Mouse (Mus musculus) thymus, postnatal 10 days (tissue): ENCODE data around the gene Fam107b.
A peak's percentile ranks its signal among the peaks of the same experiment; 100 is the strongest.

Source experiments
- DNase-seq, 2 experiments: peaks; one replicate each; pipeline ENCODE4 v3.0.0; 2021; ENCODE audit warnings: low spot score in 2 of 2

The Fam107b gene

DNA sequence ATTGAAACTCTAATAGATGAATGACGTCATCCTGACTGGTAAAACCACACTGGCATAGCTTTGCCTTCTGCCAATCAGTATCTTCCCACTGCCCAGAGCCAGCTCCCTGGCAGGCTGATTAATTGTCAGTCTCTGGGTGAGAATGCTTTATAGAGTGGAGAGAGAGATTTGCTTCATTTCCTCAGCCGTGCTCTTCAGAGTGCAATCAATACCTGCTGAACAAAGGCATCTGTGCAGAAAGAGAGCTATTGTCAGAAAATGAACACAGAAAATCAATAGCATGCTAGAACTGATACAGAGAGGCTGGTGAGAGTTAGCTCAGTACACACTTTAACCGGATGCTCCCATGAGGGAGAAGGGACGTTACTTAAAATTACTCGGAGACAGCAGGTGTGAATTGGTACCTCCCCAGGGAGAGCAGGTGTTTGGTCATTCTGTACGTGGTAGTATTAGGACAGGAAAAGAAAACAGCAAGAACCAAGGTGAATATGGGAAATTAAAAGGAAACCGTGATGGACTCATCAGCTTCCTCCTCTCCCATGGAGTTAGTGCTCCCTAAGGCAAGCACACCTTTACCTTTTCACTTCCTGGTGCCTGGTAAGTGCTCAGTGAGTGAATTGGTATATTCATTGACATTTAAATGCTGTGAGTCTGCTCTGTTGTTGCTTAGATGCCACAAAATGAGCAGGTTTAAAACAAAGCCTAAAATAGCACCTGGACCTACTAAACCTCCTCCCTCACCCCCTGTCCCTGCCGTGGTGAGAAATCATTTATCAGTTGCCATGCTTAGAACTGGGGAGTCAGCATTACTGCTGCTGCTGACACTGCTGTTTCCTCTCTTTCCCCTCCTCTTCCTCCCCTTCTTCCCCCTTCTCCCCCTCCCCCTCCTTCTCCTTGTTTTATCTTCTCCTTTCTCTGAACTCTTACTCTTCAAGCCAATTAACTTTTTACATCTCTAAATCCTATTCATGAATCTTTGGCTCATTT lies 38.9 kb downstream of the Fam107b start:
- no peak for DNase-seq

GRCm38 (mm10) chr2:3618446-3618845 lies 48.2 kb downstream of the Fam107b start:
- DNase-seq, result no peak

DNA sequence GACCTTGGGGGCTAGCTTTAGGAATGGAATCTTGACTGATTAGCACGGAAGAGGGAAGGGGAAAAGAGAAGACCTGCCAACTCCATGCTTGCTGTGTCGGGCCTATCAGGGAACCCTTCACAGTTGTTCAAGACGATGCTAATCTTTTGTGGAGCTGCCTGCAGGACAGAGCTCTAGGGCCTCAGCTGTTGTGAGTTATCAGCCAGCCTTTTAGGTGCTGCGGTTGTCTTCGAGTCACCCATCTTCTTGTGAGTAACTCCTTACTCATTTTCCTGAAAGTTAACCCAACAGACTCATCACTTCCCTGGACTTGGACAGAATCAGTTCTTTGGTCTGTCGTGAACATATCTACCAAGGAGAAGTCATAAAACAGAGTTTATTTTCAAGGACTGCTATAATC lies 51.3 kb downstream of the Fam107b start:
- DNase-seq, result no peak

DNA sequence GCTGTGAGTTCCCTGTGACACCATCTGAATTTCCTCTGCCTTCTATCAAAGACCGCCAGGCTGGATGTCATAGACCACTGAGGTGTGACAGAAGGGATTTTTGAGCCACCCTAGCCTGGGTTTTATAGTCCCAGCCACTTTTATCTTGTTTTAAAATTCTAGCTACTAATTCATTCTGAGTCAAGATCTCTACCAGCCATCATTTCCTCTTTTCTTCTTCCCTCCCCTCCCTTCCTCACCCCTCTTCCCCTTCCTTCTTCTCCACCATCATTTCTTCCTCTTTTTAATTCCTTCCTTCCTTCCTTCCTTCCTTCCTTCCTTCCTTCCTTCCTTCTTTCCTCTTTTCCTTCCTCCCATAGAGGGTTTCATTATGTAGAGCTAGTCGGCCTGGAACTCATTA lies 51.9 kb downstream of the Fam107b start:
- DNase-seq, result no peak

GRCm38 (mm10) chr2:3623207-3623980 lies 53.1 kb downstream of the Fam107b start:
- no peak for DNase-seq

DNA sequence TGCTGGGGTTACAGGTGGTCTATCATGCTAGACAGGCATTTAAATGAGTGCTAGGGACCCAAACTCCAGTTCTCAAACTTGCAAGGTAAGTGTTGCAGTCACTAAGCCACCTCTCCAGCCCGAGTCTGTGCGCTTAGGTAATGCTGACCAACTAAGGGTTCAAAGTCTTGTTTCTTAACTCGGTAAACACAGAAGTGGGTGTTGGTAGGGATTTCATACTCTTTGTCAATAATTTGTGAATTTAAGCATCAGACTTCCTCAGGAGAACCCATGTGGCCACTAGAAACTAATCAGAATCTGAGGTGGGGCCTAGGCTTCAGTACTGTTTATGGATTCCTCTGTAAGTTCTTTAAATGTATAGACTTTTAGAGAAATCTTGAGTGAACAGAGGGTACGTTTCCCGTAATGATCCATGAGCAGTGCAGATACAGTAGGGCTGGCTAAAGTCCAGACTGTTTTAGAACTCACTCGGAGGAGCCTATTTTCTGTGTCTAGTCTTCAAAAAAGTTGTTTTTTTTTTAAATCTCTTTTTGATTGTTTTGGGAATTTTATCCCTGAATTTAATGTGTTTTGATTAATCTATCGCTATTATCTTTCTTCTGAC lies 53.8 kb downstream of the Fam107b start:
- DNase-seq, result no peak

DNA sequence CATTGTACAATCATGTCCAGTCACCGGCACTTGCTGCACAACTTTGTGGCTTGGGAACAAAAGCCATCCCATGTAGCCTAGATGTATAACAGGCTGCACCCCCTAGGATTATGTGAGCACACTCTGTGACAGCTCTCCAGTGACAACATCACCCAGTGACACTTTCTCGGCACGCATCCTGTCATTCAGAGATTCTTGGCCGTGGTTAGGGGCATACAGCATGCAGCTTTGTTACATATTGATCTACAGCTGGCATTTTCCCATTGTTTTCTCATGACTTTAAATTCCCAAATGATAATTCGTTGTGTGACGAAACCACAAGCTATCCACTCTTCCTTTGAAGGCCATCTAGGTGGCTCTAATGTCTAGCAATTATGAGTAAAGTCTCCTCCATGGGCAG lies 58.8 kb downstream of the Fam107b start:
- no peak for DNase-seq

GRCm38 (mm10) chr2:3629741-3630140 lies 59.5 kb downstream of the Fam107b start:
- peak; percentile 22 to 47 for DNase-seq

GRCm38 (mm10) chr2:3630769-3631477 lies 60.6 kb downstream of the Fam107b start:
- no peak for DNase-seq

GRCm38 (mm10) chr2:3633137-3633536 lies 62.8 kb downstream of the Fam107b start:
- no peak for DNase-seq

DNA sequence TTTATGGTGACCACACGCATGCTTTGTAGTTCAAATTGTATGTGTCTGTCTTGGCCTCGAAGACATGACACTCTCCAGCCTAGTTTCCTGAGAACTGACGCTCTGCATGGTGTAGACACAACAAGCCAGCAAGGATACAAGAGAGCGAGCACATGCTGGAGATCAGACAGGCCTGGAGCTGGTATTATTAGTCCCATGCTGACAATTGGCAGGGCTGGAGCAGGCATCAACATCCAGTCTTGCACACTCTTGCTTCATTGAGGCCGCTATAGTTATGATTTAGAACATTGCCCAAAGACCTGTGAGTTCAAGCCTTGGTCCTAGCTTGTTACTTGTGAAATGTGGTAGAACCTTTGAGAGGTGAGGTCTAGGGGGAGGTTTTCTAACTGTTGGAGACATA lies 66.5 kb downstream of the Fam107b start:
- DNase-seq, result no peak

DNA sequence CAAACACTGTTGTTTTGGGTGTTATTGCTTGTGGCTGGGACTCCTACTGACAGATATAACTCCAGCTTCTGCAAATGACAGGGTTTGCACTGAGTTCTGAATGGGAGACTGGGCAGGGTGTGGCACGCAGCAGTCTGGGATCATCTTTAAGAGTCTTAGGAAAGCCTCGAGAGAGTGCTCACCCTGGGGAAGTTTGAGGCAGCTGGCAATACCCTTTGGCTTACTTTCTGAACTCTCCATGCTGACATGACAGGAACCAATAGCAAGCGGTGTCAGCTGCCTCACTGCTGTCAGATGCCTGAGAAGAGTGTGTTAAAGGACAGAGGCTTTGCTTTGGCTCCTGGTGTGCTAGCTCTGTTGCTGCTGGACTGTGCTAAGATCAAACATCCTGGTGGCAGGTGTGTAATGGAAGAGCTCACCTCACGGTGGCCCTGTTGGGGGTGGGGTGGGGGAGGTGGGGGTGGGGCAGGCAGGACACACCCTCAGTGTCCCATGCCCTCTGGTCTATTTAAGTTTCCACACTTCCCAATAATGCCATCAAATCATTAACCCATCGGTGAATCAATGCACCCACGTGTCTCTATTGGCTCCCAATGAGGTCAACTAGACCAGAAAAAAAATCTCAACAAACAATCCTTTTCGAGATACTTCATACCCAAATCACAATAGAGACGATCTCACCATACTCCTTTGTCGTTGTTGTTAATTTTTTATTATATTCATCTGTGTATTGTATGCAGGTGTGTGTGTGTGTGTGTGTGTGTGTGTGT lies 70.9 kb downstream of the Fam107b start:
- no peak for DNase-seq

DNA sequence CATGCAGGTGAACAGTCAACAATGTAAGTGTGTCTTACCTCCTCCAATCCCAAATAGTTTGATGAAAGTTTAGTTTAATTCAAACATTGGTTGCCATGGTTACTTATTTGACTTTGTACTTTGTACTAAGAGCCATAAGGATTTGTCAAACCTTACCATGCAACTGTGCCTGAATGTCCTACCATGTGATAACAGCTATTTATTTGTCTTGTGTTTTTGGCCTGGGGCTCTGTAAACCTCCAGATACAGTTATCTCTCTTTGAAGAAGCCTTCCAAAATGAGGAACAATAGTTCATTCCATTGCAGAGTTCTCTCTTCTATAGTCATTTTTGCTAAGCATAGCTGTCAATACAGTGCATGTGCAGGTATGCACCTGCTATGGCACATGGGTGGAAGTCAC lies 72.7 kb downstream of the Fam107b start:
- DNase-seq, result no peak

- no peak for DNase-seq
Observed at GRCm38 (mm10) chr2:3645741-3646140, 75.5 kb downstream of the Fam107b start.

GRCm38 (mm10) chr2:3649171-3649570 lies 78.9 kb downstream of the Fam107b start:
- no peak for DNase-seq

DNA sequence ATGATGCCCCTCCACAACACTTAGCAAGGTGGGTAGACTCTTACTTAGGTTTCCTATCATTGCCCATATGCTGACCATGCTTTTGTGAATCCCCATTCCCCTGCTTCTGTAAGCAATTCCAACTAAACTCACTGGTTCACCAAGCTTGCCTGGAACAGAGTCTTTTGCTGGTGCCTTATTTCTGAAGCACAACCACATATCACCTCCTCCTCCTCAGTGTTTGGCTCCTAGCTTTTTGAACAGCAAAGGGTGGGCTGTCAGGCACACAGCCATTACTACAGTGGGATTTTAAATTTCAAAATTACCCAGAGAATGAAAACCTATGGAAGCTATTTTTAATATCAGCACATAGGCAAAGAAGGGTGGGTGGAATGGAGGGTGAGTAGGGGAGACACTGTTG lies 84.3 kb downstream of the Fam107b start:
- no peak for DNase-seq

GRCm38 (mm10) chr2:3656091-3656490 lies 85.8 kb downstream of the Fam107b start:
- no peak for DNase-seq

GRCm38 (mm10) chr2:3656834-3657233 lies 86.5 kb downstream of the Fam107b start:
- DNase-seq, result no peak

- peak; percentile 24 to 27 for DNase-seq
Observed at GRCm38 (mm10) chr2:3657376-3657775, 87.1 kb downstream of the Fam107b start.

GRCm38 (mm10) chr2:3657811-3658730 lies 87.8 kb downstream of the Fam107b start:
- peak; percentile 77 to 81 for DNase-seq
